Mouse (Mus musculus): ENCODE measurements at regions not wholly inside any gene's neighbourhood (a gene's known extent, or its start where the extent isn't known, plus 50 kb on each side); places are given as distances from the start of the nearest gene placed in this dataset.
A peak's percentile ranks its signal among the peaks of the same experiment; 100 is the strongest.
"Not testable (repeated sequence)": the region's sequence is repeated elsewhere in the genome, so short reads cannot be mapped to it uniquely, and the experiment has no call there.

DNA sequence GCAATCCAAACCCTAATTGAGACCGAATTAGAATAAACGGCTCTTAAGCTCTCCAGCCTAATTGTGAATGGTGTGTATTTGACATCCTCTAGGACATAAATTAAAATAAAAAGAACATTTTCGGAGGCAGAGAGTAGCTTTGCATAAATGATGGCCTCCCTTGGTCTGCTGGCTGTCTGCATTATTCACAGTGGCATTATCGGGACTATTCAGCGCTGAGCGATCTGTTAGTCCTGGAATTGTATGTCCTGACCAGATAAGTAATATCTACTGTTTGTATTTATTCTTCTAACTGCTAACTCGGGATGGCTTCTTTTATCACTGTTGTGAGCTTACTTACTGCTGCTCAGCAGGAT is 299.6 kb downstream of the Chl1 start:
- DNase-seq (ENCODE audit: inconsistent ontology term) = peak; percentile 6

DNA sequence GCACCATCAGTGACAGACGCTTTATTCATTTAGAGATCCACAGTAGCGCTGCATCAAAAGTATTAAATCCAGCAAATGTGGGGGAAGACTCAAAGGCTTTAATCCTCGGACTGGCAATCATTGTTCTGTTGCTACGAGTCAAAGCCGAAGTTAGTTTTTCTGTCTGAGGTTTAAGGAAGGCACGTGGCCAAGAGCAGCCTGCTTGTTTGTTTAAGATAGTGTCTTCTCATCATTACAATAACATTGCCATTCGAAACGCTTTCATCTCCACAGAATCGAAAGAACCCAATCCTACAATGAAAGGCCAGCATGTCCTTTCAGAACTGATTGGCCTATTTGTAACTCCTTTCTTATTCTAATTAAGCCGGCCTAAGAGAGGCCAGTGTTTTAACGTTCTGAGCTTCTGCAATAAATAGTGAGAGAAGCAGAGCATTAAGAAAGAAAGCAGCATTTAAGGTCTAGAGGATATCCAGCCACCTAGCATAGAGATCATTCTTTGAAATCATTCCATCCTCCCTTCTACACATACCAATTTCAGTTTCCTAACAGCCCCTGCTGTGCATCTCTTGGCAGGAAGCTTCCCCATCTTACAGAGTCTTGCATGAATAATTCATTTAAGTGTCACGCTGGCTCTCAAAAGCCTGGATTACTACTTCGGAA is 300.1 kb downstream of the Chl1 start:
- peak; percentile 51 for DNase-seq (ENCODE audit: inconsistent ontology term)

DNA sequence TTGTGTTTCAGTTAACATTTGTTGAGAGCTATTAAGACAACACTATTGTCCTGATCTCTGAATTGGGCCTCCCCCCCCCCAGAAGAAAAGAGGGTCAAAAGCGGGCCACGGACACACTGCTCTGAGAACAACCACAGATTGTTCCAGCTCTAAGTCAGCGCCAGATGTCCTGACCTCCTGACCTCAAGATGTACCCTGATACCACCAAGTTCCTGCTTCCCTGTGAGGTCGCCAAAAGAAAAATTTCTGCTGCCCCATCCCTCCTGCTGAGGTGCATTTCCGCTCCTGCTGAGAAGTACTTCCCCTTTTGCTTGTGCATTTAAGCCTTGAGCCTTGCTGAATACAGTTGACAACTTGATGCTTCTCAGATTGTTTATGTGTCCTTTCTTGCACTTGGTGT is 306.0 kb downstream of the Chl1 start:
- not testable (repeated sequence) for DNase-seq (ENCODE audit: inconsistent ontology term)

DNA sequence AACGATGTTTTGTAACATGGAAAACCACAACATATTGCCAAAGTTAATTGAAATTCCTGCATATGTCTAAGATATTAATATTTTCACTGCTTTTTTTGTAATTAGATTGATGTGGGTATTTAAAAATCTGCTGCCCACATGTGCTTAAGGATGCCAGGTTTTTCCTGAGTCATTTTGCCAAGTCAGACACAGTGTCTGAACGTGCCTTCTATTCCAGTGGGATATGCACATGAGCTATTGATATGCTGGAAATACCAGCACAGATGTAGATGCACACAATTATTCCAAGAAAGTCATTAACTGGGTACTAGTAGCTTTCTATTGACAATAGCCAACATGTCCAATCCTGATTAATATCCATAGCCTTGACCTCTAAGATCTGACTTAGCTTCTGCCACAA is 315.7 kb downstream of the Chl1 start:
- DNase-seq (ENCODE audit: inconsistent ontology term) = no peak

DNA sequence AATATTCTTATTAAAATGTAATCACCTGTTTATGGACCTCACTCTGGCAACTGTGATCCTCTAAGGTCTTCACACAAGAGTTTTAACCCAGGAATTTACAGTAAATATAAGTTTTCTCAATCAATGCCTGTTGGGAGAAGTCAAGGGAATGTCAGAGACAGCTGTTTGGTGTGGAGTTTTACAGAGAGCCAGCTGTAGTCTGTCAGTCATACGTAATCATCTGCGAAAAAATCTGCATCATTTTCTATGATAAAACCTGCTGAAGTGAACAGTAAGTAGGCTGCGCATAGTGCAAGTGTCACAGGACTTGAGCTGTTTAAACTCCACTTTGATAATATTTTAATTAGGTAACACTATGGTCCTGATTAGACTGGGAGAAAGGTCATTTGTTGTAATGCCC is 317.2 kb downstream of the Chl1 start:
- no peak for DNase-seq (ENCODE audit: inconsistent ontology term)

DNA sequence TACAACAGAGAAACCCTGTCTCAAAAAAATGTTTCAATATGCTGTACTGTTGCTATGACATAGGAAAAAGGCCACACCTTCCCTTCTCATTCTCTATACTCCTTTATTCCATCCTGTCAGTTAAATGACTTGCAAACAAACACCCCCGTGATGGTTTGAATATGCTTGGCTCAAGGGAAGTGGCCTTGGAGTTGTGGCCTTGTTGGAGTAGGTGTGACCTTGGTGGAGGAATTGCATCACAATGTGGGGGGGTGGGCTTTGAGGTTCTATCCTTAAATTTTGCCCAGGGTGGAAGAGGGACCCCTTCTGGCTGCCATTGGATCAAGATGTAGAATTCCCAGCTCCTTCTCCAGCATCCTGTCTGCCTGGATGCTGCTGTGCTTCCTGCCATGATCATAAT is 318.5 kb downstream of the Chl1 start:
- no peak for DNase-seq (ENCODE audit: inconsistent ontology term)

DNA sequence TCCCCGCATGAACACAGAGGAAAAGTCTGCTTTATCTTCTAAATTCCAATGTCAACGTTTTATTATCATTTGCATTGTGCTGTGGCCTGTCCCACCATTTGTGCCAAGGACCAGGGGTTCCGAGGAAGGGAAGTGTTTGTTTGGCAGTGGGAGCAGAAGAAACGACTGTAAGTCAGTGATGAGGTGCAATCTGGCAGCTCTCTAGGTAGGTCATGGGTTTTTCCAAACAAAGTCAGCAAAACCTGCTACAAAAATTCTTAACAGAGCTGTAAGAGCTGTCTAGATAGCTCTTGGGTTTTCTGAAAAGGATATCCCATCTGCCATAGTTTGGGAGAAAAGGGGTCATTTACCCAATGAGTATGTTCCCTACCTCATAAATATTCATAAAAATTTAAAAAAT is 321.9 kb downstream of the Chl1 start:
- DNase-seq (ENCODE audit: inconsistent ontology term) = no peak

DNA sequence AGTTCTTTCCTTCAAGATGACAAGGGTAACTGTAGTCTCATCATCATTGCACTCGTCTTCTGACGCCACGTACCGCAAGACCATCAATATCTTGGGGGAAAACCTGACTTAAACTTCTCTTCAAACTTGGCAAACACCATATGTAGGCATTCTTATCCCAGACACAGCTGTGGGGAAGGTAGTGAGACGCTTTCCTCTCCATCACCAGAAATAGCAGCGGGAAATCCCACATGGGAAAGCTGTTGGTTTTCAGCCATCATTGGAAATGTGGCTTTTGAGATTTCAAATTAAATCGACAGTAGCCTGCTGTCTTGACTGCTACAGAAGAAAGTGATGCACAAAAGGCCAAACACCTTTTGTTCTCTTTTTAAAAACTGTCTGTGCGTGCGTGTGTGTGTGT is 322.4 kb downstream of the Chl1 start:
- no peak for DNase-seq (ENCODE audit: inconsistent ontology term)

DNA sequence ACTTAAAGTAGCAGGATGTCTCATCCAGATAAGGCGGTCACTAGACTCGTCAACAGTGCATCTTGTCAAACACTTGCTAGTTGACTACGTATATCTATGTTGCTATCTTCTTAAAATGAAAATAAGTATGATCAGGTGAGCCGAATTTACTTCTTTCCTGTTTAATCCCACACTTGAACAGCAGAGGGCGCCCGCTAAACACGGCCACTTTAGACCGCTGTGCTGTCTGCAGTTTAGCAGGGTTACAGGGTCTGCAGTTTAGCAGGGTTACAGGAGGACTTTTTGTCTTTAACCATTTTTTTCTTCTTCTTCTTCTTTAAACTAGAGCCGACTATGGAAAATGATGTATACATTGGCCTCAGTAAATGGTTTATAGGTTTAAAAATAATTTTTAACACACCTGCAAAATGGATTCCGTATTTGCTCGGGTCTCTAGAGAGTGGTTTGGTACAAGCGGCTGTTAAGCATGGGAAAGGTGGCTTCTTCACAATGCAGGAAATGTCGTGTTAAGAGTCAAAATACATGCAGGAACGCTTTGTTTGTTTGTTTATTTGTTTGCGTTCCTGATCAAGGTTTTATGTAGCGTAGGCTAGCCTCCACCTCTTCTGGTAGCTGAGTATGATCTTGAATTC is 323.2 kb downstream of the Chl1 start:
- peak; percentile 12 for DNase-seq (ENCODE audit: inconsistent ontology term)

DNA sequence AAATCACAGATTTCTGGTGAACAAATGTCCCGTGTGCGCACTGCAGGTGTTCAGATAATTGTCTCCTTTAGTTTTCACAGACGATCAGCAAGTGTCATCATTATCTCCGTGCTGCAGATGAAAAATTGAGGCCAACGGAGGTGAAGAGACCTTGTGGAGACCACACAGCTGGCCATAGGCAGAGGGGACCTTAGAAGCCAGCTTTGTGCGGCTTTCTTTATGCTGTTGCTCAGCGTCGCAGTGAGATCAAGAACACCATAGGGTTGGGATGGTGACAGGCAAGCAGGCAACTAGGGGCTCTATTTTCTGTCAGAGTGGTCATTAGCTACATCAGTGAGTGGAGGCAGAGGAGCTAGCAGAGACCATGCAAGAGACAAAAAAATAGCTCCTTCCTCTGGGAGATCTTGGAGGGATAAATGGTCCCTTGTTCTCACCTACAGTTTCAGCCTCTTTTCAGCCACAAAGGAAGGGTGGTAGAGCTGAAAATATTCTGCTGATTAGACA is 324.4 kb downstream of the Chl1 start:
- no peak for DNase-seq (ENCODE audit: inconsistent ontology term)

DNA sequence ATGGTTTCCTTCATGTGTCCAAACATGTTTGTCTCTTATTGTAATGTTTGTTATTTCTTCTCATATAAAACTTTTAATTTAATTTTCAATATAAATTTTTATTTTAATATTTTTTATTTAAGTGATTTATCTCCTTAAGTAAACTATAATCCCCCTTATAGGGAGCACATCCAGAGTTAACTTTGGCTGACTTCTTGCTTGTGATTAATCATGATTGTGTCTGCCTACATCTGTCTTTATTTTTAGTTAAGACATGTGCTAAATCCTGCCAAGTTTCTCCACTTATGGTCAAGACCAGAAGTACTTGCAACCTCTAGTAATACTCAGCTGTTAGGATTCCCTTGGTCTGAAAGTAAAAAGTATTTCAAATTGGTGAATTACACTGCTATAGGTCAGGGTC is 349.4 kb downstream of the Chl1 start:
- DNase-seq (ENCODE audit: inconsistent ontology term) = no peak

DNA sequence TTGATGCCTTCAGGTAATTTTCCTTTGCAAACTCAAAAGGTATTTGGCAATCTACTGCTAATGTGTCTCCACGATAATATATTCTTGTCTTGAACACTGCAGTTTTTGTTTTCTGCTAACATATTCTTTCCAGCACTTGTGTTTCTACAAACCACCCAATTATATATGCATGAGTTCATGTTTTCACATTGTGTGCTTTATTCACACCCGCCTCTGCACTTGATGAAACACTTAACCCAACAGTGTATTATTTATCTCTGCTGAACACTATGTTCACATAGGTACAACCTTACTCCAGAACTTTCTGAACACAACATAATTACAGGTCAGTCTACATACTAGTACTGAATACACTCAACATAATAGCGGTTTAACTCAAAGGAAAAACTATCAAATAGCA is 383.1 kb downstream of the Chl1 start:
- no peak for DNase-seq (ENCODE audit: inconsistent ontology term)

DNA sequence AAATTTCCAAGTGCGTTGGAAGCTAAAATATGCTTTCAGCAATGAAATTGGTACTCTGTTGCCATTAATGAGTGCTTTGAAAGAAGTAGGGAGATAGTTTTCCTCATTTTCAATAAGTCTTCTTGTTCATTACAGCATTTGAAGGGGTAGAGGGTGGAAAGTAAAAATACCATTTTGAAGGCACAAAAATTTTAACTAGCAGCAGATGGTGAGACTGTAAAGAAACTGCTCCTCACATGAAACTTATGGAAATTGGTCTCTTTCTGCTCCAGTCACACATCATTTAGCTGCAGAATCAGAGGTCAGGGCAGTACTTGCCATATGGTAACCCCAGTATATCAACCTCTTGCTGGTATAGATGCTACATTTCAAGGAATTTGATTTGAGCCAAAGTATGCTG is 414.1 kb downstream of the Chl1 start:
- DNase-seq (ENCODE audit: inconsistent ontology term) = no peak

DNA sequence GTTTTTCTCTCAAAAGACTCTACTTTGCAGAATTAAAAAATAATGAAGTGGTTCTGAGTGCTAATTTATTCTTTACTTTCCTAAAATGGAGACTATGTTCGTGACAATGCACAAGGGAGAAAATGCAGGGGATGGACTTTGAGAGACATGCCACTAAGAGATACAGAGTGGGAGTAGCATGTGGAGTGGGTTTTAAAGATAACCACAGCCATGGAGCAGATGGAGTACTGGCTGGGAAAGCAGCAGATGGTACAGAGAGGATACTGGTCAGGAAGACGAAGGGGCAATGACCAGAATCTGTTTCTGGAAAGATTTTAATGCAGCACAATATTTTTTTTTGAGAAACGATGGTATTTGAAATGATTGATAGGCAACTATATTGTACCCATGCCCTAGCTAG is 416.7 kb downstream of the Chl1 start:
- DNase-seq (ENCODE audit: inconsistent ontology term) = no peak

DNA sequence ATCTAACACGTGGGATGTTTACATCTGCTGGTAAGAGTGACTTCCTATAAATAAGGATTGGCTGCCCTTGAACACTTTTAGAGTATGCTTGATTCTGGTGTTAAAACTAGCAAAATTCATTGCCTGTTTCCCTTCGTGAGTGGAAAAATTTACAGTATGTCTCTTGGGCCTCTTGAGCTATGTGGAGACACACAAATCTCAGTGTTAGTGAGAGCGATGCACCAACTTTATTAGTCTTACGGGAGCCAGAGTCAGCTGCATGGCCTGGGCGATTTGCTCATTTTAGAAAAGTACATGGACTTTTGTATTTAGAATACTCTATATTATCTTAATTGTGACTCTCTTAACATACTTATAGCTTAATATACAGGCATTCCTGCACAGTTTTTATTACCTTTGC is 430.0 kb downstream of the Chl1 start:
- no peak for DNase-seq (ENCODE audit: inconsistent ontology term)

DNA sequence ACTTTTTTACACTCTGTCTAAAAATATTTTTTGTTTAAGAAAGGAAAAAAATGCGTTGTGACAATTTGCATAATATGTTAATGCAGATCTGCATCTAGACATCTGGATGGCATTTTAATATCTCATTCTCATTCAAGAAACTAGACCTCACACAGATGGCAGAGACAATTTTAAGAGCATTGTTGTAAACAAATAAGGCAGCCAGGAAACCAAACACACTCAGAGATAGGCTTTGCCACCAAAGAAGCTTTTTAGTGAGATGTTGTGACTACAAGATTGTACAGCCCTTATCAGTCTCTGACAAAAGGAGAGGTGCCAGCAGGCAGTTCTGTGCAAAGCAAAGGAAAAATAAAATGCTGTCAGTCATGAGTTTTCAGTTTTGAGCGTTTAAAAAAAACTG is 434.0 kb downstream of the Chl1 start:
- DNase-seq (ENCODE audit: inconsistent ontology term) = no peak

DNA sequence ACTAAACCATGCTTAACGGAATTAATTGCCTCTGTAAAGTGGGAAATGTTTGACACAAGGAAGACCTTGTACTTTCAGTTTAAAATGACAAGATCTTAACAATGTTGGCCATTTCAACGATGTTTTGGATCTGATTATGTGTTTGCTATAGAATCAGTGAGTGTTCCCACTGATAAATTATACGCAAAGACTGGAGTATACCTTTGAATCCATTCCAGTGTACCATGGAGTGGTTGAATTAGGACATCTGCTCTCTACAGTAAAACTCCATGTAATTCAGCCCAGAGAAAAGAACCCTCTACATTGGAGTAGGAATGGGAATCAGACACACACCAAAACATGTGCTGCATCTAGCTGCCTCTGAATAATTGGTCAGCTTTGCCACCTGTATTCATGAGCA is 437.1 kb downstream of the Chl1 start:
- no peak for DNase-seq (ENCODE audit: inconsistent ontology term)

DNA sequence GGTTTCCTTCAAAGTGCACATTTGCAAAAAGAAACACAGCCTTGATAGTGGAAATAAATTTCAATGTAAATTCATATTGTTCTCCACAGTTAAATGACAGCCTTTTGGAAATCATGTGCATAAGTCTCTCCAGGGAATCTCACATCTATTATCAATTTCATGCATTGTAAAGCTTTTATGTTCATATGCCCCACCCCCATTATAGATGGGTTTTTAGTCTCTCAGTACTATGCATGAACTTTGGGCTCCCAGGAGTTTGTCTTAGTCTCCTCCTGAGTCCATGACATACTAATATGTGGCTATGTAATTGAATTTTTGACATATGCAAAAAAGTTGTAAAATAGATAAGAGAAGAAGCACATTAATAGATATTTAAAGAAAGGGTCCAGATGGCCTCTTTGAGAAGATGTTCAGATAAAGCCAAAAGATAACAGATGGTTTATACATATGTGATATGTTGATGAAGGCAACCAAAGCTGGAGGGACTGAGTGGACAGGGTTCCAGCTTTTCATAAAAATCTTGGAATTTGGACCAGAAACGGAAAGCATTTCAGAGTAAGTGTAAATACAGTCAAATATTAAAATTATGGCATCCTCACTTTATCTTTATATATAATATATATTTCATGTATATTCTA is 442.9 kb downstream of the Chl1 start:
- DNase-seq (ENCODE audit: inconsistent ontology term) = no peak

DNA sequence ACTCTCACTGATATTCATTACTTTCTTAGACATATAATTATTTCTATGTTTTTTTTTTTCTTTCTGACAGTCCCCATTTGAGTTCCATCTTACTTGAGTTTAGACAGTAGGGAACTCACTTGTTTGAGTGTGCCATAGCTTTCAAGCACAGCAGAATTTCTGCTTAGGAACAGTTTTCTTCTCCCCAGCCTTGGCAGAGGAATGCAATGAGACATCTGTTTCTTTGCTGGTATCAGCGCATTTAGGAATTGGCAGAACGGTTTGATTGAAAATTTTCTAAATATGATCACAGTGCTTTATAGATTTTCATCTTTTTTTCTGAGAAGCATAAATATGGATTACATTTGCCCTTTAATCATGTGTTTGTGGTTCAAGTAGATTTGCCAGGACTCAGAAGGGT is 448.6 kb downstream of the Chl1 start:
- DNase-seq (ENCODE audit: inconsistent ontology term) = no peak

DNA sequence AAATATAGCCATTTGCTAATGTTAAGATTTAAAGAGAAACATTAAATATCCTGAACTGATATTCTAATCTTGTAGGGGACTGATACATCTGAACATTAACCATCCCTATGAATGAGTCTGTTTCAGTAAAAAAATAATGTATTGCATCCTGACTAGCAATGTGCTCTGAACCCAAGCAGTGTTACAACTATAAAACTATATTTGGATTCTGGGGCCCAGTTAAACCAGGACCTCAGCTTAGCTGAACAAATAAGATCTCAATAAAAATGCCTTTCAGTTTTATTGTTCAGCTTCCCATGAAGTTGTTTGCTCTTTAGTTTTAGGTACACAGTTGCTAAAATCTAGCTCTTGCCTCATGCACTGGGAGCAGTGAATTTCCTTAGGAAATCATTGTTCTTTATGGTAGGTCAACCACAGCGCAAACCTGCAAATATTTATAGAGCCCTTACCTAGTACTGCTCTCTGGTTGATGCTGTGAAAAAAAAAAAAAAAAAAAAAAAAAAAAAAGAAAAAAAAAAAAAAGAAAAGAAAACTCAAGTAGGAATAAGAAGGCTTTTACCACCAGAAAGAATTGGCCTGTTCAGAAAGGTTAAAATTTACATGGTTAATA is 457.5 kb downstream of the Chl1 start:
- no peak for DNase-seq (ENCODE audit: inconsistent ontology term)

DNA sequence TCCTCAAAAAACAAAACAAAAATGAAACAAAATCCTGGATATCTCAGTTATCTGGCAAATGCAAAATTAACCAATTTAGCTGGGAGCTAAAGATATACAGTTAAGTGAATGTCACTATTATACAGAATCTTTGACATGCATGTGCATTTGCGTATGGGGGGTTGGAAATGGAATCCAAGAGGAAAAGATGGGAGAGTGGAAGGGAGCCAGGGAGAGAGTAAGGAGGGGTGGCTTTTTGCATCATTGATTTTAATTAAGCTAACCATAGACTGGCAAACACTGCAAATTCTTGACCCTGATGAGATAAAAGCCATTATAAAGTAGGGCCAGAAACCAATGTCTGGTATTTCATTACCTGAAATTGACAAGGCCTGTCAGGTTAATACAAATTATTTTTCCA is 488.8 kb downstream of the Chl1 start:
- DNase-seq (ENCODE audit: inconsistent ontology term) = no peak

DNA sequence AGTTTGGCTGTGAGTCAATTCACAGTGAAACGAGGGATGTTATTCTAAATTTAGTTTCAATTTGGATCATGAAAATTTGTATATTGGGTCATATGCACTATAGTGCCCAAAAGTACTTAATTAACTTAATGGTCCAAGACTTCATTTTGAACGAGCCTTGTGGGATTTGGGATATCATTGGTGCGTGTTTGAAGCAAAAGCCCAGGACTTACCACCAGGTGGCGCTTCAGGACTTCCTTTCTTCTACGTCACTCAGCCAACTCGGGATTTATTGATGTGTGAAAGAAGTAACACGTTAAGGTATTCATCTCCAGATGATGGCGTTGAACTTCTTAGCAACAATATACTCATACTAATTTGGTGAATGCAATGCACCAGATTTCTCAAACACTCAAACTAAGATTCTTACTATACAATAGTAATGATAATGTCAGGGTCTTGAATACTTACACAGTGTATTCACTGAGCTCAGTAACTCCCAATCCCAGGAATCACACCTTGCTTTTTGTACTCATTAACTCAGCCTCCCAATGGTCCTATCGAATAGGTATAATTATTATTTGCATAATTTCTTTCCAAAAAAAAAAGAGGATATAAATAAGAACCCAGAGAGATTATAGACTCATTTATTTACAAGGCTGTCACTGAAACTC is 464.0 kb upstream of the Cntn6 start:
- DNase-seq (ENCODE audit: inconsistent ontology term) = peak; percentile 64
